Mouse (Mus musculus) cortical plate, adult 2 months (tissue): ENCODE results near the gene Clhc1.

ENCODE experiments used
- CTCF ChIP-seq: fragments of 200-500 bp; IDR thresholded peaks from 2 replicates; pipeline ENCODE4 v1.5.1; 2011; ENCODE audit warnings: mild to moderate bottlenecking, control low read depth, low read length; ENCODE audit not compliant: insufficient read depth; ENCODE audit errors: extremely low read depth
- POLR2A ChIP-seq: fragments of 200-500 bp; IDR thresholded peaks from 2 replicates; pipeline ENCODE4 v1.6.1; 2011; ENCODE audit warnings: mild to moderate bottlenecking, low read length, control low read depth; ENCODE audit not compliant: insufficient read depth; ENCODE audit errors: extremely low read depth

DNA sequence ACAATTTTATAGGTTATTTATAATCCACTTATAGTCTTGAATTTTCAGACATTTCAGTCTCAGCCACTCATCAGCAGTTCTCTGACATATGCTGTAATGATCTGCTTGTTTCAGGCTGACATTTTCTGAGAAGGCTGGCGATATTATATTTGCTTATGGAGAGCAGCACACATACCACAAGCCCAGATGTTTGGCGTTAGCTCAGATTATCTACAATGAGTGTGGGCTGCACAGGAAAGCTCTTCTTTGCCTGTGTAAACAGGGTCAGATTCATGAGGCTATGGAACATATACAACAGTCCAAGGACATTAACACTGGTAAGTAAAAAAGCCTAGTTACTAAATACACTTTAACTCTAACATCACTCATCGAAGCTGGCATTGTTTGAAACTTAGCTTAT, 23.8 kb downstream of the Clhc1 start:
- no peak for TF ChIP-seq POLR2A
- no peak for TF ChIP-seq CTCF
